Mouse (Mus musculus): Measurements from ENCODE around the gene Ankrd13c.

GRCm38 (mm10) chr3:158035866-158036265, 88.8 kb downstream of the Ankrd13c start:
- TF ChIP-seq CTCF (IDR thresholded peaks at IDR 0.05; ENCODE audit: low read depth) (no peak), EP300 (IDR thresholded peaks at IDR 0.05; ENCODE audit: low read depth) (no peak)
